11 mouse cellular contexts compared by ENCODE assay signal in genomic region chr10:70204505-70205399, GRCm38 (mm10). TPM values are rescaled to one million over a fixed set of nuclear protein-coding genes. Genes with fewer than 3 reads are reported as not detected.
DNase-seq lines count a peak whose midpoint lies in the region; ATAC-seq and TF ChIP-seq lines count a peak whose summit lies in the region.
"Had no signal": no experiment of that assay in that cellular context is flagged by ENCODE, and none has a peak within 500 bp of the region (broad histone marks: within the 10 kb centered on the region; RNA-seq: fewer than 3 reads in every experiment).

TSS of gene Mrln (plus strand) at chr10:70204664.

- 44% methylated on average over 17 of the region's 17 CpGs for WGBS in hindbrain, postnatal 0 days
- WGBS in hindbrain, embryonic 16.5 days = 58% methylated on average over 17 of the region's 17 CpGs
- 33% methylated on average over 17 of the region's 17 CpGs for WGBS in embryonic facial prominence, embryonic 14.5 days
- WGBS in limb, embryonic 10.5 days = 57% methylated on average over 17 of the region's 17 CpGs

- H3K4me3 ChIP-seq in hindbrain, postnatal 0 days (ENCODE audit: low read length) = no peak within 1 kb of the TSS
- H3K4me3 ChIP-seq in hindbrain, embryonic 16.5 days (ENCODE audit: low read length) = no peak within 1 kb of the TSS
- H3K4me3 ChIP-seq in embryonic facial prominence, embryonic 14.5 days (ENCODE audit: low read depth, low read length) = peak within 1 kb of the TSS; percentile 10
- H3K4me3 ChIP-seq in limb, embryonic 10.5 days = no peak within 1 kb of the TSS
- H3K4me3 ChIP-seq: embryonic facial prominence, embryonic 13.5 days had no signal

- H3K4me2 ChIP-seq in hindbrain, postnatal 0 days (ENCODE audit: low read depth, low read length) = peak within 1 kb of the TSS; percentile 16; the same call in 1 of the 2 replicates
- H3K4me2 ChIP-seq in hindbrain, embryonic 16.5 days (ENCODE audit: low read length) = no peak within 1 kb of the TSS
- H3K4me2 ChIP-seq in embryonic facial prominence, embryonic 14.5 days (ENCODE audit: low read depth, low read length) = peak within 1 kb of the TSS; percentile 21; the same call in 1 of the 2 replicates
- H3K4me2 ChIP-seq: embryonic facial prominence, embryonic 13.5 days had no signal

- peak within 1 kb of the TSS; percentile 21; the same call in 1 of the 2 replicates for H3K9ac ChIP-seq in hindbrain, postnatal 0 days (replicated peaks; ENCODE audit: low read length)
- H3K9ac ChIP-seq in hindbrain, embryonic 16.5 days (ENCODE audit: low read depth, low read length) = no peak within 1 kb of the TSS
- H3K9ac ChIP-seq in embryonic facial prominence, embryonic 14.5 days (ENCODE audit: low read depth, low read length) = 0 out of 2 replicates have a peak within 1 kb of the TSS, but pooled peaks have one; percentile 38
- H3K9ac ChIP-seq: embryonic facial prominence, embryonic 13.5 days had no signal

- peak; percentile 29 for DNase-seq in hindbrain, postnatal 0 days (ENCODE audit: low spot score)
- peak; percentile 61 for DNase-seq in adrenal gland, postnatal 14 days
- DNase-seq in embryonic facial prominence, embryonic 14.5 days (ENCODE audit: low spot score) = peak; percentile 86
- no peak for DNase-seq in limb, embryonic 10.5 days (ENCODE audit: low spot score)
- DNase-seq in left cerebral cortex, adult 11 months (ENCODE audit: low spot score) = no peak
- no peak for DNase-seq in layer of hippocampus, adult 9-11 months
- DNase-seq: lung, adult 2 months had no signal

- H3K9me3 ChIP-seq in hindbrain, postnatal 0 days (ENCODE audit: low read length) = no peaks in the 10 kb centered on the region
- no peaks in the 10 kb centered on the region for H3K9me3 ChIP-seq in hindbrain, embryonic 16.5 days (ENCODE audit: control insufficient read depth, low read length)
- H3K9me3 ChIP-seq in embryonic facial prominence, embryonic 14.5 days (ENCODE audit: control insufficient read depth, low read length) = no peaks in the 10 kb centered on the region
- no peaks in the 10 kb centered on the region for H3K9me3 ChIP-seq in limb, embryonic 10.5 days (replicated peaks)
- H3K9me3 ChIP-seq: embryonic facial prominence, embryonic 13.5 days had no signal

- H3K4me1 ChIP-seq in hindbrain, postnatal 0 days (ENCODE audit: insufficient read depth, low read length) = no peaks in the 10 kb centered on the region; the same call in 1 of the 2 replicates
- H3K4me1 ChIP-seq in hindbrain, embryonic 16.5 days (ENCODE audit: control insufficient read depth, insufficient read depth, low read depth, low read length) = no peaks in the 10 kb centered on the region; the same call in 1 of the 2 replicates
- H3K4me1 ChIP-seq in embryonic facial prominence, embryonic 14.5 days (ENCODE audit: control insufficient read depth, insufficient read depth, low read length) = no peaks in the 10 kb centered on the region; the same call in 1 of the 2 replicates
- peaks cover 14% of the 10 kb centered on the region for H3K4me1 ChIP-seq in limb, embryonic 10.5 days

- TF ChIP-seq CTCF in hindbrain, postnatal 0 days (IDR thresholded peaks at IDR 0.05; ENCODE audit: low read depth) = no peak

- H3K27me3 ChIP-seq in hindbrain, postnatal 0 days (ENCODE audit: insufficient read depth, low read length) = no peaks in the 10 kb centered on the region
- no peaks in the 10 kb centered on the region for H3K27me3 ChIP-seq in hindbrain, embryonic 16.5 days (replicated peaks; ENCODE audit: control insufficient read depth, insufficient read depth, low read length)
- no peaks in the 10 kb centered on the region for H3K27me3 ChIP-seq in embryonic facial prominence, embryonic 14.5 days (replicated peaks; ENCODE audit: control insufficient read depth, insufficient read depth, low read length)
- no peaks in the 10 kb centered on the region for H3K27me3 ChIP-seq in limb, embryonic 10.5 days (ENCODE audit: low read depth, poor library complexity, severe bottlenecking)
- H3K27me3 ChIP-seq: embryonic facial prominence, embryonic 13.5 days had no signal

- H3K27ac ChIP-seq in hindbrain, postnatal 0 days = peak within 1 kb of the TSS; percentile 29; the same call in 1 of the 2 replicates
- H3K27ac ChIP-seq in hindbrain, embryonic 16.5 days (ENCODE audit: low read depth, low read length) = no peak within 1 kb of the TSS
- peak within 1 kb of the TSS; percentile 69 for H3K27ac ChIP-seq in embryonic facial prominence, embryonic 14.5 days (replicated peaks; ENCODE audit: low read depth, low read length)
- peak within 1 kb of the TSS; percentile 43; the same call in 1 of the 2 replicates for H3K27ac ChIP-seq in limb, embryonic 10.5 days
- H3K27ac ChIP-seq: embryonic facial prominence, embryonic 13.5 days had no signal

- ATAC-seq in hindbrain, postnatal 0 days = no peak
- ATAC-seq in hindbrain, embryonic 16.5 days = no peak
- peak; percentile 76 for ATAC-seq in embryonic facial prominence, embryonic 14.5 days (ENCODE audit: low read depth)
- no peak for ATAC-seq in megakaryocyte progenitor cell, adult 5-6 weeks (replicated peaks; ENCODE audit: poor library complexity)

- H3K36me3 ChIP-seq in hindbrain, postnatal 0 days (ENCODE audit: insufficient read depth, low read length) = no peaks in the 10 kb centered on the region
- no peaks in the 10 kb centered on the region for H3K36me3 ChIP-seq in hindbrain, embryonic 16.5 days (ENCODE audit: control insufficient read depth, insufficient read depth, low read length)
- no peaks in the 10 kb centered on the region for H3K36me3 ChIP-seq in embryonic facial prominence, embryonic 14.5 days (ENCODE audit: control insufficient read depth, insufficient read depth, low read length)
- no peaks in the 10 kb centered on the region for H3K36me3 ChIP-seq in limb, embryonic 10.5 days
- H3K36me3 ChIP-seq: embryonic facial prominence, embryonic 13.5 days had no signal

RNA-seq across cellular contexts. Expression of gene Mrln, which starts in this region (rescaled TPM):
- total RNA-seq in hindbrain, postnatal 0 days (2014; rRNA removed) = 5.3 and 6.3 TPM in 2 replicates
- 3.3 and 3.9 TPM in 2 replicates for polyA plus RNA-seq in hindbrain, postnatal 0 days (2015; fragmentation: Nextera tagmentation; extraction: Ambion mirVana)
- 0.94 and 3.6 TPM in 2 replicates for polyA plus RNA-seq in hindbrain, embryonic 16.5 days (2015; fragmentation: Nextera tagmentation; extraction: Ambion mirVana)
- not detected in 2 replicates for total RNA-seq in adrenal gland, postnatal 14 days (2021)
- 49.9 and 73.9 TPM in 2 replicates for polyA plus RNA-seq in embryonic facial prominence, embryonic 14.5 days (2014; fragmentation: Nextera tagmentation; extraction: Ambion mirVana)
- 0.39 and 2.9 TPM in 2 replicates for polyA plus RNA-seq in limb, embryonic 10.5 days (2016; fragmentation: Nextera tagmentation; extraction: Ambion mirVana)
- not detected in 2 replicates for total RNA-seq in megakaryocyte progenitor cell, adult 5-6 weeks (2015)
- total RNA-seq in megakaryocyte progenitor cell, adult 5-6 weeks (2017) = not detected in 2 replicates
- total RNA-seq: ES-E14 had no signal

Comparison
In these comparisons a context has a peak if more than half of its experiments do, and no peak if none do; other contexts are left out.
1. RNA of gene Mrln (polyA plus RNA-seq): 49.9 to 73.9 TPM in embryonic facial prominence, embryonic 14.5 days; 3.3 to 3.9 TPM in hindbrain, postnatal 0 days, 0.39 to 2.9 TPM in limb, embryonic 10.5 days and 0.94 to 3.6 TPM in hindbrain, embryonic 16.5 days; every median in the first group is over 10 times any median in the second.
2. Peak in DNase-seq in adrenal gland, postnatal 14 days; RNA of the gene not detected or under 1 TPM.
3. DNase-seq: peak in hindbrain, postnatal 0 days (single experiment) and embryonic facial prominence, embryonic 14.5 days (single experiment); none in limb, embryonic 10.5 days (single experiment), left cerebral cortex, adult 11 months (single experiment) and layer of hippocampus, adult 9-11 months (single experiment).